Mouse (Mus musculus) adrenal gland, postnatal 14 days (tissue): ENCODE results near the gene 4933415A04Rik. TPM values are rescaled to one million over a fixed set of nuclear protein-coding genes. Genes with fewer than 3 reads are reported as not detected.

ENCODE experiments used
- DNase-seq: peaks from one replicate; pipeline ENCODE4 v3.0.0; 2021; ENCODE audit warnings: mixed read lengths
- total RNA-seq: library from RNA; stranded (reverse); gene quantifications from 2 replicates; pipeline ENCODE4 v1.2.3, GENCODE M21; 2021

Gene 4933415A04Rik
- total RNA-seq, 1 experiment from 2014 or later = 1.7 TPM

- DNase-seq = no peak
Observed at GRCm38 (mm10) chr11:43632566-43632965, 45.7 kb downstream of the 4933415A04Rik start.

GRCm38 (mm10) chr11:43633165-43633564 lies 46.3 kb downstream of the 4933415A04Rik start:
- DNase-seq = no peak

- DNase-seq = peak; percentile 75
Observed at GRCm38 (mm10) chr11:43633658-43634401, 47.0 kb downstream of the 4933415A04Rik start.

- peak; percentile 35 for DNase-seq
Observed at GRCm38 (mm10) chr11:43636761-43637160, 49.9 kb downstream of the 4933415A04Rik start.

GRCm38 (mm10) chr11:43638486-43638885 lies 51.6 kb downstream of the 4933415A04Rik start:
- DNase-seq = no peak

Other genes with a start within 250 kb of the 4933415A04Rik start
- gene Pttg1, start 160.8 kb upstream of the 4933415A04Rik start, total RNA-seq = 48.0 and 48.2 TPM in 2 replicates
- 39.9 and 43.4 TPM in 2 replicates for gene Slu7, start 153.3 kb upstream of the 4933415A04Rik start, total RNA-seq
- 7.8 and 9.3 TPM in 2 replicates for gene C1qtnf2, start 112.8 kb upstream of the 4933415A04Rik start, total RNA-seq
- 5.0 and 7.7 TPM in 2 replicates for gene Ccnjl, start 58.3 kb upstream of the 4933415A04Rik start, total RNA-seq
- not detected in 2 replicates for gene Fabp6, start 14.5 kb downstream of the 4933415A04Rik start, total RNA-seq
- 33.0 and 37.4 TPM in 2 replicates for gene Pwwp2a, start 95.0 kb downstream of the 4933415A04Rik start, total RNA-seq
- 51.2 and 55.8 TPM in 2 replicates for gene Ttc1, start 161.0 kb downstream of the 4933415A04Rik start, total RNA-seq